Mouse (Mus musculus) stomach, embryonic 15.5 days (tissue): ENCODE results near the gene Ssbp3. TPM values are rescaled to one million over a fixed set of nuclear protein-coding genes. Genes with fewer than 3 reads are reported as not detected.

Experiments
- polyA plus RNA-seq: library from polyadenylated mRNA; unstranded; fragments of >200 nt; fragmentation: Nextera tagmentation; extraction: Ambion mirVana; gene quantifications from 2 replicates; pipeline ENCODE4 v1.2.1, GENCODE M21; 2015

The Ssbp3 gene
- polyA plus RNA-seq, 1 experiment from 2014 or later: 92.4 TPM

Other genes with a start within 250 kb of the Ssbp3 start
- 77.9 and 80.7 TPM in 2 replicates for gene Ttc4, start 231.8 kb upstream of the Ssbp3 start, polyA plus RNA-seq
- gene Mroh7, start 179.8 kb upstream of the Ssbp3 start, polyA plus RNA-seq: 0.37 and 0.63 TPM in 2 replicates
- 7.9 and 8.8 TPM in 2 replicates for gene Fam151a, start 176.8 kb upstream of the Ssbp3 start, polyA plus RNA-seq
- 6.2 and 6.9 TPM in 2 replicates for gene Acot11, start 105.7 kb upstream of the Ssbp3 start, polyA plus RNA-seq
- 89.8 and 100 TPM in 2 replicates for gene Mrpl37, start 156.2 kb downstream of the Ssbp3 start, polyA plus RNA-seq
- 6.1 and 7.5 TPM in 2 replicates for gene Cyb5rl, start 156.3 kb downstream of the Ssbp3 start, polyA plus RNA-seq
- gene Cdcp2, start 186.2 kb downstream of the Ssbp3 start, polyA plus RNA-seq: not detected in 2 replicates